Mouse (Mus musculus): Measurements from ENCODE around the gene Trpm5. TPM values are rescaled to one million over a fixed set of nuclear protein-coding genes. Genes with fewer than 3 reads are reported as not detected.

Gene Trpm5
- total RNA-seq (2021): not detected
- long read RNA-seq, experiment 1: 0 reads
- long read RNA-seq, experiment 2: 0 reads

- Histone ChIP-seq H3K4me3 (no peak within 1 kb of the TSS), H3K27ac (no peak within 1 kb of the TSS)
- TF ChIP-seq CTCF (IDR thresholded peaks at IDR 0.05): peak; percentile 92
- peak; percentile 79 for DNase-seq
- intact Hi-C loops (cut with DNase I): loop anchor here (1.0 to 5.0 kb wide), 2 partner anchors 43 to 372 kb away; no protein-coding TSS in a partner anchor
Measured at GRCm38 (mm10) chr7:143094592-143095553, at the start of gene Trpm5. Gene Trpm5, minus strand, starts transcription at chr7:143094642.

GRCm38 (mm10) chr7:143142680-143143079 lies 48.2 kb upstream of the Trpm5 start:
- no peak for DNase-seq
- Histone ChIP-seq H3K27ac (no peak overlapping the region), H3K4me3 (no peak overlapping the region)
- TF ChIP-seq CTCF (IDR thresholded peaks at IDR 0.05): no peak
- intact Hi-C loops (cut with DNase I): no loop called here

GRCm38 (mm10) chr7:143139932-143140331 lies 45.5 kb upstream of the Trpm5 start:
- H3K27ac ChIP-seq: no peak overlapping the region

GRCm38 (mm10) chr7:143138789-143139188 lies 44.3 kb upstream of the Trpm5 start:
- peak; percentile 76 for DNase-seq
- Histone ChIP-seq H3K4me3 (no peak overlapping the region), H3K27ac (no peak overlapping the region)
- intact Hi-C loops (cut with DNase I): loop anchor here (1.0 to 5.0 kb wide), 2 partner anchors 44 to 131 kb away; partner anchors contain the start of genes Trpm5 and Tspan32
- TF ChIP-seq CTCF (IDR thresholded peaks at IDR 0.05): peak; percentile 85

More at GRCm38 (mm10) chr7:143139932-143140331, 45.5 kb upstream of the Trpm5 start:
- no peak overlapping the region for H3K4me3 ChIP-seq
- DNase-seq: peak; percentile 49
- intact Hi-C loops (cut with DNase I): loop anchor here (5.0 kb wide), 1 partner anchor 133 kb away; the partner anchor contains the start of gene Tspan32
- no peak for TF ChIP-seq CTCF (IDR thresholded peaks at IDR 0.05)

GRCm38 (mm10) chr7:143136561-143136960 lies 42.1 kb upstream of the Trpm5 start:
- H3K4me3 ChIP-seq: no peak overlapping the region
- H3K27ac ChIP-seq: no peak overlapping the region
- intact Hi-C loops (cut with DNase I): loop anchor here (5.0 kb wide), 1 partner anchor 129 kb away; the partner anchor contains the start of gene Tspan32
- TF ChIP-seq CTCF (IDR thresholded peaks at IDR 0.05): no peak
- DNase-seq: no peak

GRCm38 (mm10) chr7:143136125-143136524 lies 41.7 kb upstream of the Trpm5 start:
- no peak for DNase-seq
- TF ChIP-seq CTCF (IDR thresholded peaks at IDR 0.05): no peak
- intact Hi-C loops (cut with DNase I): loop anchor here (5.0 kb wide), 1 partner anchor 129 kb away; the partner anchor contains the start of gene Tspan32
- Histone ChIP-seq H3K27ac (no peak overlapping the region), H3K4me3 (no peak overlapping the region)

- no peak for DNase-seq
- no peak overlapping the region for H3K27ac ChIP-seq
- no peak overlapping the region for H3K4me3 ChIP-seq
- intact Hi-C loops (cut with DNase I): no loop called here
- TF ChIP-seq CTCF (IDR thresholded peaks at IDR 0.05): no peak
Measured at GRCm38 (mm10) chr7:143132815-143133214, 38.4 kb upstream of the Trpm5 start.

- Histone ChIP-seq H3K4me3 (no peak overlapping the region), H3K27ac (peak overlapping the region; percentile 35; the same call in 1 of the 2 replicates)
- TF ChIP-seq CTCF (IDR thresholded peaks at IDR 0.05): no peak
- no peak for DNase-seq
- intact Hi-C loops (cut with DNase I): no loop called here
Measured at GRCm38 (mm10) chr7:143124902-143125301, 30.5 kb upstream of the Trpm5 start.

GRCm38 (mm10) chr7:143123876-143124669 lies 29.6 kb upstream of the Trpm5 start:
- no peak overlapping the region for H3K4me3 ChIP-seq
- peak; percentile 88 for DNase-seq
- H3K27ac ChIP-seq: peak overlapping the region; percentile 35; the same call in 1 of the 2 replicates
- intact Hi-C loops (cut with DNase I): no loop called here
- TF ChIP-seq CTCF (IDR thresholded peaks at IDR 0.05): no peak

GRCm38 (mm10) chr7:143122191-143122590 lies 27.7 kb upstream of the Trpm5 start:
- no peak overlapping the region for H3K27ac ChIP-seq
- no peak for DNase-seq
- intact Hi-C loops (cut with DNase I): no loop called here

GRCm38 (mm10) chr7:143119826-143120225 lies 25.4 kb upstream of the Trpm5 start:
- no peak for TF ChIP-seq CTCF (IDR thresholded peaks at IDR 0.05)
- DNase-seq: no peak
- Histone ChIP-seq H3K27ac (no peak overlapping the region), H3K4me3 (no peak overlapping the region)
- intact Hi-C loops (cut with DNase I): no loop called here

More at GRCm38 (mm10) chr7:143122191-143122590, 27.7 kb upstream of the Trpm5 start:
- TF ChIP-seq CTCF (IDR thresholded peaks at IDR 0.05): no peak
- no peak overlapping the region for H3K4me3 ChIP-seq

GRCm38 (mm10) chr7:143119407-143119806 lies 25.0 kb upstream of the Trpm5 start:
- no peak overlapping the region for H3K27ac ChIP-seq
- DNase-seq: no peak
- no peak overlapping the region for H3K4me3 ChIP-seq
- TF ChIP-seq CTCF (IDR thresholded peaks at IDR 0.05): no peak
- intact Hi-C loops (cut with DNase I): no loop called here

Data from gastrocnemius, adult 2 months (tissue).